Mouse (Mus musculus): Measurements from ENCODE around the gene Spred2. TPM values are rescaled to one million over a fixed set of nuclear protein-coding genes. Genes with fewer than 3 reads are reported as not detected.
A peak's percentile ranks its signal among the peaks of the same experiment; 100 is the strongest.

Gene Spred2
- polyA plus RNA-seq, 1 experiment from 2014 or later = 7.4 TPM

DNA sequence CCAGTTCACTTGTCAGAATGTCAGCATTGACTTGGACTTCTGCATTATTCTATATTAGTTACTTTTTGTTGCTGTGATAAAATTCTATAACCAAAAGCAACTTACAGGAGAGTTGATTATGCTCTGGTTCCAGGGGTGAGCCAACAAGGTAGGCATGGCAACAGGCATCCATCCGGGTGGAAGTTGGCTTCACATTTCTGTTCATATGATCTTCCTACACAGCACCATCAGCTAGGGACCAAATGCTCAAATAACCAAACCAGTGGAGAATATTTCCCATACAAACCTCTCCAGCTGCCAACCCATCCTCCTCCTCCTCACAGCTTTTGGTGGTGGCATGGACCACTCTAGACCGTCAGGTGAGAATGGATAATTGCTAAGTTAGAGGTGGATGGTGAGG lies 51.9 kb downstream of the Spred2 start:
- H3K36me3 ChIP-seq = no peaks in the 10 kb centered on the region
- H3K9me3 ChIP-seq = no peaks in the 10 kb centered on the region
- WGBS = 88% methylated on average over 2 of the region's 2 CpGs
- ATAC-seq (ENCODE audit: insufficient read depth, low FRiP score, low read depth) = no peak
- H3K27ac ChIP-seq = no peak overlapping the region
- no peaks in the 10 kb centered on the region for H3K27me3 ChIP-seq (replicated peaks)
- H3K9ac ChIP-seq = no peak overlapping the region
- no peak overlapping the region for H3K4me3 ChIP-seq (replicated peaks)
- H3K4me2 ChIP-seq = no peak overlapping the region
- peaks cover 30% of the 10 kb centered on the region for H3K4me1 ChIP-seq

DNA sequence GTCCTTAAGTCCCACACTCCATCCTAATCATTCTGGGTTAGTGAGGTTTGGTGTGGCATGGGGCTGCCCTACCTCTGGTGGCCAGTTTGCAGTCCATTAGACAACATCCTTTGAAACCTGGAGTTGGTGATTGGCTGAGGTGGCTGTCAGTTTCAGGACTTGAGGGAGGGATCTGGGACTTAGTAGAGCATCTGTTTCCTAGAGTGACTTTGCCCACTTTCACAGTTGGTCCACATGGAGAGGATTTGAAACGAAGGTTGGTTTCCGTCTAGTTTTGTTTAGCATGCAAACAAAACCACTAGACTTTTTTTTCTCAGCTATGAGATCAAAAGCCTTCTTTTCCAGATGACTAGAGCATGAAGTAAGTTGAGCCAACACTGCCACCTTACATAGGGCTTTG lies 53.5 kb downstream of the Spred2 start:
- Histone ChIP-seq H3K27ac (no peak overlapping the region), H3K9ac (no peak overlapping the region), H3K27me3 (replicated peaks) (no peaks in the 10 kb centered on the region), H3K4me1 (peaks cover 31% of the 10 kb centered on the region), H3K4me2 (no peak overlapping the region), H3K4me3 (replicated peaks) (no peak overlapping the region), H3K36me3 (no peaks in the 10 kb centered on the region), H3K9me3 (no peaks in the 10 kb centered on the region)
- no peak for ATAC-seq (ENCODE audit: insufficient read depth, low FRiP score, low read depth)
- WGBS = 77% methylated on average over 2 of the region's 2 CpGs

DNA sequence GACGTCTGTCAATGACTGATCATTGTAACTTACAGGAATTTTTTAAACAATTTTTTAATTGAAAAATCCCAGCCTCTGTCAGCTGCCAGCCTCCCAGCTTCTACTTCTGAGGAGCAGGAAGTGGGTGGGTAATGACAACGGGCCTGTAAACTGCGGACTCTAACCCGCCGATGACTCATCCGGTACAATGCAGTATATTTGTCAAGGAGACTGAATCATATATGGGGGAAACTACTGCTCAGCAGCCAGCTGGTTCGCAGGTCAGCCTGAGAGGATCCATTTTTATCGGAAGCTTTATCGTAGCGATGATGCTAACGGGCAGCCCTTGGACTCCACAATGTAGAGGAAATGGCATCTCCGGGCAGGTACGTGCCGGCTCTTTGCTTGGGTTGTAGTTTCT lies 55.2 kb downstream of the Spred2 start:
- no peak overlapping the region; the same call in 1 of the 2 replicates for H3K4me3 ChIP-seq (replicated peaks)
- peak overlapping the region; percentile 40 for H3K4me2 ChIP-seq
- 19% methylated on average over 14 of the region's 14 CpGs for WGBS
- peak; percentile 76 for ATAC-seq (ENCODE audit: insufficient read depth, low FRiP score, low read depth)
- H3K9me3 ChIP-seq = no peaks in the 10 kb centered on the region
- H3K4me1 ChIP-seq = peaks cover 29% of the 10 kb centered on the region
- no peak overlapping the region for H3K9ac ChIP-seq
- no peaks in the 10 kb centered on the region for H3K36me3 ChIP-seq
- H3K27me3 ChIP-seq (replicated peaks) = no peaks in the 10 kb centered on the region
- H3K27ac ChIP-seq = peak overlapping the region; percentile 64

DNA sequence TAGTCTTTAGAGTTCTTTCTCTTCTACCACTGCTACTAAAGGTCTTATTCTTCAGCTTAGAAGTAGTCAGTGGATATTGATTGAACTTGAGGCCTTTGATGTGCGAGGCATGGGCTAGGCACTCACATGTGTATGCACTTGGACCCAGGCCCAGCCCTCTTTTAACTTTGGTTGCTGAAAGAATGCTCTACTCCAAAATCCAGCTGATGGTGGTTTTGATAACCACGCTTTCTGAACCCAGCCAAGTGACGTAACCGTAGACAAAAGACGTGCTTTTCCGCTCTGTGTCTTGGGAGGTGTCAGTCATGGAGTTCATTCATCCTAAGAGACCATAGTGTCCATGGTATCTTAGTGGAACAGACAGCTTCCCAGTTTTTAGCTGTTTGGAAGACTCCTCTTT lies 57.9 kb downstream of the Spred2 start:
- no peak overlapping the region for H3K4me3 ChIP-seq (replicated peaks)
- peaks cover 44% of the 10 kb centered on the region for H3K4me1 ChIP-seq
- no peak overlapping the region for H3K4me2 ChIP-seq
- no peak overlapping the region for H3K9ac ChIP-seq
- no peaks in the 10 kb centered on the region for H3K27me3 ChIP-seq (replicated peaks)
- H3K27ac ChIP-seq = peak overlapping the region; percentile 57; the same call in 1 of the 2 replicates
- no peaks in the 10 kb centered on the region for H3K9me3 ChIP-seq
- WGBS = 52% methylated on average over 6 of the region's 6 CpGs
- no peak for ATAC-seq (ENCODE audit: insufficient read depth, low FRiP score, low read depth)
- no peaks in the 10 kb centered on the region for H3K36me3 ChIP-seq

DNA sequence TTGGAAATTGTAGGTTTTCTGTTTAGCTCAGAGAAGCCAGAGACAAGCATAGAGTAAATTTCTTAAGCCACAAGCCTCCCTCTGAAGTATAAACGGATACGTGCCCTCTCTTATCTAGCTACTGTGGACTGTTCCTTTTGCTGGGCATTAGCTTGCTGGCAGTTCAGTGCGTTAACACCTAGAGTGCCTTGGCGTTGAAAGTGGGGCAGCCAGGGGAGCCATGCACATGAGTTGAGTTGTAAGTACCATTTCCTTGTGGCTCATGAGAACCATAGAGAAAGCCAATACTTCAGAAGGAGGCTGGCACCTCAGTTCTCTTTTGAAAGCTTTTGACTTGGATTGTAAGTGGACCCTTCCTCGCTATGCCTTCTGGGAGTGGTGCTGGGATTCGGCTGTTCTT lies 58.6 kb downstream of the Spred2 start:
- H3K4me1 ChIP-seq = peaks cover 51% of the 10 kb centered on the region
- ATAC-seq (ENCODE audit: insufficient read depth, low FRiP score, low read depth) = no peak
- no peaks in the 10 kb centered on the region for H3K27me3 ChIP-seq (replicated peaks)
- H3K36me3 ChIP-seq = no peaks in the 10 kb centered on the region
- H3K4me2 ChIP-seq = no peak overlapping the region
- 48% methylated on average over 6 of the region's 6 CpGs for WGBS
- H3K9me3 ChIP-seq = no peaks in the 10 kb centered on the region
- peak overlapping the region; percentile 57 for H3K27ac ChIP-seq
- no peak overlapping the region for H3K4me3 ChIP-seq (replicated peaks)
- no peak overlapping the region for H3K9ac ChIP-seq

DNA sequence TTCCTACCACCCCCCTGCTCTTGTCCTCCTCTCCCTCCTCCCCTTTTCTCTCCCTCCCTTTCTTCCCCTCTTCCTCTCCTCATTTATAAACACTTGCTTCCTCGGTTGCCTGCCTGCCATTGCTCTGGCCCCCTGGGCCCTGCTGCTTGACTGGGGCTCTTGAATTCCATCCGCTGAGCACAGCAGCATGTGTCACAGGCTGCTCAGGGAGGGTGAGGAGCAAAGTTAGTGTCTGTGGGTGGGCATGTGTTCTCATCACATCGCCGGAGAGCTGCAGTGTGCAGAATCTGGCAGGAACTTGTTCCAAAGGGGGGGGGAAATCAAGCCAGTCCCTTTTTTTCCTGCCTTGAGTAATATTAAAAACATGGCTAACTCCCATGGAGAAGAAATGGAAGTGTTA lies 59.1 kb downstream of the Spred2 start:
- peak overlapping the region; percentile 57 for H3K27ac ChIP-seq
- peak; percentile 15; the same call in 1 of the 2 replicates for ATAC-seq (ENCODE audit: insufficient read depth, low FRiP score, low read depth)

DNA sequence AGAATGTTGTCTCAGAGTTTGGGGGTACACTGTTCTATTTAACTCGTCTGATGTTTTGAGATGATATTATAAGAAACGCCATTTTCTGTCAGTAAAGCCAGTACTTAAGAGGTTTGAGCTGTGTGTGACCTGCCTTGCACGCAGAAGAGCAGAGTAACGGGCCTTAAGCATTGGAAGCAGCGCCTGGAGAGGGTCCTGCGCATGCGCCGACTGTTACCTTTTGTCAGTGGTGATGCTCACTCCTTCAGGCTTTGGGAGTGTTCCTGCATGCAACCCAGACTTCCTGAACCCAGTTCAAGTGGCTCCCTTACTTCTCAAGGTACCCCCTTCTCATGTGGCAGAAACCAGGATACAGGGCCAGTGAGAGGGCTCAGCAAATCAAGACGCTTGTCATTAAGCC lies 59.9 kb downstream of the Spred2 start:
- no peak overlapping the region for H3K27ac ChIP-seq
- WGBS = 81% methylated on average over 9 of the region's 9 CpGs
- ATAC-seq (ENCODE audit: insufficient read depth, low FRiP score, low read depth) = no peak
- no peak overlapping the region for H3K4me2 ChIP-seq
- no peak overlapping the region for H3K9ac ChIP-seq
- H3K9me3 ChIP-seq = no peaks in the 10 kb centered on the region
- H3K4me3 ChIP-seq (replicated peaks) = no peak overlapping the region
- no peaks in the 10 kb centered on the region for H3K36me3 ChIP-seq
- H3K27me3 ChIP-seq (replicated peaks) = no peaks in the 10 kb centered on the region
- peaks cover 53% of the 10 kb centered on the region for H3K4me1 ChIP-seq

More for the DNA sequence above, 59.1 kb downstream of the Spred2 start:
- Histone ChIP-seq H3K27me3 (replicated peaks) (no peaks in the 10 kb centered on the region), H3K9ac (no peak overlapping the region), H3K4me3 (replicated peaks) (no peak overlapping the region), H3K9me3 (no peaks in the 10 kb centered on the region), H3K36me3 (no peaks in the 10 kb centered on the region), H3K4me2 (no peak overlapping the region), H3K4me1 (peaks cover 48% of the 10 kb centered on the region)
- 17% methylated on average over 4 of the region's 4 CpGs for WGBS

DNA sequence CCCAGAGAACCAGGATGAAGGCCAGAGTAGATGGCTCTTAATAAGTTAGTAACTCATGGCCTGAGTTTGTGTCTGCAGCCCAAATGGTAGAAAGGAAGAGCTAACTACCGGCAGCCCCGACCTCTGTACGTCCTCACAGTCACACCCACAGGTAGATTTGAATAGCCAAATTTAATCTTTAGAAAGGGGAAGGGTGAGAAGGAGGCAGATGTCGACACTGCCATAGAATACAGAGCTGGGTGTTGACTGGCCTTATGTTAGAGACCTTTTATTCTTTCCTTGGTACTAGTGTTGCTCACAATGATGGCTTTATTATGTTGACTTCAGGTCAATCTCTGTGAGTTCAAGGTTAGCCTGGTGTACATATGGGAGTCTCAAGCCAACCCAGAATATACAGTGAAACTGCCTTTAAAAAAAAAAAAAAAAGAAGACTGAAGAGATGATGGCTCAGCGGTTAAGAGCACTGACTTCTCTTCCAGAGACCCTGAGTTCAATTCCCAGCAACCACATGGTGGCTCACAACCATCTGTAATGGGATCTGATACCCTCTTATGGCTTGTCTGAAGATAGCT lies 61.2 kb downstream of the Spred2 start:
- 58% methylated on average over 5 of the region's 5 CpGs for WGBS
- ATAC-seq (ENCODE audit: insufficient read depth, low FRiP score, low read depth) = no peak
- no peak overlapping the region for H3K4me2 ChIP-seq
- H3K9me3 ChIP-seq = no peaks in the 10 kb centered on the region
- H3K27me3 ChIP-seq (replicated peaks) = no peaks in the 10 kb centered on the region
- no peak overlapping the region for H3K4me3 ChIP-seq (replicated peaks)
- H3K27ac ChIP-seq = no peak overlapping the region
- peaks cover 48% of the 10 kb centered on the region for H3K4me1 ChIP-seq
- no peak overlapping the region for H3K9ac ChIP-seq
- H3K36me3 ChIP-seq = no peaks in the 10 kb centered on the region

DNA sequence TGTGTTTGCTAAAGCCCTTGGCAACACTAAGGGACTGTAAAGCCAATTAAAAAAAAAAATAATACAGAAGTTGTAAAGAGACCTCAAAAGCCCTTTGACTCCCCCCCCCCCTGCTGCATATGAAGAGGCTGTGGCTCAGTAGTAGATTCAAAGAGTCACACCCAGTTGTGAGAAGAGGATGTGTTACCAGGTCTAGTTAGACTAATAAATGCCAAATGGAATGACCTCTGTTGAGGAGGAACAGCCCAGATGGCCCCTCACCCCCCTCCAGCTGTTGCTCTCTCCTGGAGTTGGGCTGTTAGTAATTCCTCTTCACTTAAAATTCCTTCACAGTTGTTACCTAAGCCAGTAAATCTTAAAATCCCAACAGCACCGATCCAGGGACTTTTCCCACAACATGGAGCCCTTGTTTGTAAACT lies 62.3 kb downstream of the Spred2 start:
- Histone ChIP-seq H3K9me3 (no peaks in the 10 kb centered on the region), H3K4me2 (peak overlapping the region; percentile 4; the same call in 1 of the 2 replicates), H3K27ac (peak overlapping the region; percentile 53; the same call in 1 of the 2 replicates), H3K4me1 (peaks cover 52% of the 10 kb centered on the region), H3K27me3 (replicated peaks) (no peaks in the 10 kb centered on the region), H3K9ac (no peak overlapping the region), H3K4me3 (replicated peaks) (no peak overlapping the region), H3K36me3 (no peaks in the 10 kb centered on the region)
- ATAC-seq (ENCODE audit: insufficient read depth, low FRiP score, low read depth) = no peak
- 11% methylated on average over 1 of the region's 1 CpGs for WGBS

DNA sequence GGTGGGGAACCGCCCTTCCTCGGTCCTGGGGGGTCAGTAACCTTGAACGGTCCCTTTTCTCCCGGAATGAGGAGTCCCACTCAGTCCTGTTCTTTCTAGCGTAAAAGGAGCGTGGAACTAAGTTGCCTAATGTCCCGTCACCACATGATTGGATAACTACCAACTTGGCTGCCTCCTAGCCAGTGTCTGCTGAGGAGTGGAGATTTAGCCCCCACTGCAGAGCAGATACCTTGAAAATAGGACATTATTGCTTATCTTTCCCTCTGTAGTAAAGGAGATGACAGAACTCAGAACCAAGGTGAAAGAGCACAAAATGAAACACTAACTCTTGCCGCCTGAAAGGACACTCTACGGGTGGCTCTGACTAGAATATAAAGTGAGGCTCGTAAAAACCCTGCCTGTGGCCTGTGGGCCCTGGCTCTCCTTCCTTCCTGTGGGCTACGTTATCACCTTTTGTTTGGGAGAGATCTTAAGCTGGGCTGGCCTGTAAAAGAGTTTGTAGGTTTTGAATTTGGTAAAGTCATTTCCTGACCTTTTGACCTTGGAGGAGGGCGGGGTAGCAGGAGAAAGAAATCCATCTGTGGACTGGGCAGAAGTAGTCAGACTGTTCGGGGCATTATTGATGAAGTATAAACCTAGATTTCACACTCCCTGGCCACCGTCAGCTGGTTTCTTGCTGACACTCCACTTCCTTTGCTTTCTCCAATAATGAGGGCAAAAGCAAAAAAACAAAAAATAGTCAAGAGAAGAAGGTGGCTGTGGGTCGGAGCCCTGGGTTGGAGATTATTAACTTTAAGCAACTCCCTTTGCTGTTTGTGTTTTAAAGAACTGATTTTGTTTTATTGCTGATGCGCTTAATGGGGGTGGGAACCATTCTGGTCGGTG lies 62.9 kb downstream of the Spred2 start:
- Histone ChIP-seq H3K4me1 (peaks cover 59% of the 10 kb centered on the region), H3K9ac (no peak overlapping the region), H3K27me3 (replicated peaks) (no peaks in the 10 kb centered on the region), H3K27ac (peak overlapping the region; percentile 53), H3K4me3 (replicated peaks) (no peak overlapping the region), H3K4me2 (peak overlapping the region; percentile 21; the same call in 1 of the 2 replicates), H3K9me3 (no peaks in the 10 kb centered on the region), H3K36me3 (no peaks in the 10 kb centered on the region)
- WGBS = 22% methylated on average over 17 of the region's 17 CpGs
- no peak for ATAC-seq (ENCODE audit: insufficient read depth, low FRiP score, low read depth)

DNA sequence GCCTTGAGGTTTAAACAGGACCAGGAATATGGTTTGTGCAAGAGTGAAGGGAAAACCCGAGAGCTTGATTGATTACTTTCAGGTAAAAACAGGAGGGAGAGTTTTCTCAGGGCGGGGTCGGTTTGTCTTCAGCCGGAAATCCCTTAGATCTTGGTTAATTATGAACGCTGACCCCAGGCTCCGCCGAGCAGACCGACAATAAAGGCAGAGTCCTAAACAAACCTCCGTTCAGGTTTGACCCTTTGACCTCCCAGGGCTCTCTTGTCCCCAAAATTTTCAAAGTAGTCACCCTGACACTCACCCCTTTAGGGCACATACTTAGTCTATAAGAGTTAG lies 63.5 kb downstream of the Spred2 start:
- Histone ChIP-seq H3K36me3 (no peaks in the 10 kb centered on the region), H3K4me1 (peaks cover 61% of the 10 kb centered on the region), H3K27me3 (replicated peaks) (no peaks in the 10 kb centered on the region), H3K4me2 (peak overlapping the region; percentile 21; the same call in 1 of the 2 replicates), H3K9ac (no peak overlapping the region), H3K4me3 (replicated peaks) (no peak overlapping the region), H3K9me3 (no peaks in the 10 kb centered on the region), H3K27ac (peak overlapping the region; percentile 53; the same call in 1 of the 2 replicates)
- ATAC-seq (ENCODE audit: insufficient read depth, low FRiP score, low read depth) = no peak
- 21% methylated on average over 9 of the region's 9 CpGs for WGBS

DNA sequence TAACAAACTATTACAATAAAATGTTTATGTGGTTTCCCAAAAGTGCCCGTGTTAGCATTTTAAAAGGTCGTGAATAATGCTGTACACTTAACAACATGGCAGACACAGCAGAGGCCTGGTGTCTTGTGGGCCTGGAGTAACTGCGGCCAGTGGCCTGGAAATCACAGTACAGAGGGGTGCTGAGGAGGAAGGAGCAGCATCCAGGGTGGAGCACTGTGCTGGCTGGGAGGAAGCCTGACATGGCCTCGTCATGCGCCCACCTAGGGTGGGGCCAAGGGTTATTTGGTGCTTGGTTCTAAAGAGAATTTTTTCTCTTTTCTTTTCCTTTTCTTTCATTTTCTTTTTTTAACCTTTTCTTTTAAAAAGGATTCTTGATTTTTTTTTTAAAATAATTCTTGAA lies 64.0 kb downstream of the Spred2 start:
- WGBS = 57% methylated on average over 5 of the region's 5 CpGs
- H3K27me3 ChIP-seq (replicated peaks) = no peaks in the 10 kb centered on the region
- H3K4me2 ChIP-seq = no peak overlapping the region
- H3K9ac ChIP-seq = no peak overlapping the region
- no peak overlapping the region; the same call in 1 of the 2 replicates for H3K27ac ChIP-seq
- H3K36me3 ChIP-seq = no peaks in the 10 kb centered on the region
- no peak for ATAC-seq (ENCODE audit: insufficient read depth, low FRiP score, low read depth)
- peaks cover 61% of the 10 kb centered on the region for H3K4me1 ChIP-seq
- no peaks in the 10 kb centered on the region for H3K9me3 ChIP-seq
- no peak overlapping the region for H3K4me3 ChIP-seq (replicated peaks)
